ENCODE assay signal across 8 mouse cellular contexts in the genomic region with DNA sequence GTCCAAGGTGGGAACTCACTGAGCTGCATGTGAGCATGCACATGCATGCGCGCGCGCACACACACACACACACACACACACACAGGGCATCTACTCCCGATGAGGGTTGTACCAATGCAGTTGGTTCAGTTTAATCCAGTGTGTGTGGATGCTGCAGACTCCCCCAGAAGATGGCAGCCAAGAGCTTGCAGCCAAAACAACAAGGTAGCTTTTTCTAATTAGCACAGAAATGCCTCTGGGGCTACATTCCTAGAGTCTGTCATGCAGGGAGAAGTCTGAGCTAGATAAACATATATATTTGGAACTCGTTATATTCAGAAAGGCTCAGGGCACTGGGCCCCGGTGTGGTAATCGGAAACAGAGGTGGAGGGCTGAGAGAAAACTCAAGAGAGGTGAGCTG.
A peak's percentile ranks its signal among the peaks of the same experiment; 100 is the strongest.
DNase-seq lines count a peak whose midpoint lies in the region; ATAC-seq and TF ChIP-seq lines count a peak whose summit lies in the region.

No protein-coding gene starts in this region.

- no peak overlapping the region for H3K27ac ChIP-seq in forebrain, embryonic 12.5 days
- no peak overlapping the region for H3K27ac ChIP-seq in intestine, postnatal 0 days (ENCODE audit: low read depth, low read length)
- H3K27ac ChIP-seq in midbrain, embryonic 11.5 days (ENCODE audit: low read depth, low read length) = no peak overlapping the region
- H3K27ac ChIP-seq in stomach, postnatal 0 days (replicated peaks) = no peak overlapping the region

- H3K4me3 ChIP-seq in forebrain, embryonic 12.5 days (replicated peaks) = no peak overlapping the region
- no peak overlapping the region for H3K4me3 ChIP-seq in intestine, postnatal 0 days (ENCODE audit: low read depth, low read length)
- no peak overlapping the region for H3K4me3 ChIP-seq in midbrain, embryonic 11.5 days (ENCODE audit: low read depth, low read length)
- H3K4me3 ChIP-seq in stomach, postnatal 0 days (ENCODE audit: low read depth, low read length) = no peak overlapping the region

- intact Hi-C loops in left cerebral cortex, postnatal 10 days (cut with DNase I) = loop anchor here (10.0 kb wide), 2 partner anchors 176 to 306 kb away; no protein-coding TSS in a partner anchor

- no peaks in the 10 kb centered on the region for H3K9me3 ChIP-seq in forebrain, embryonic 12.5 days
- H3K9me3 ChIP-seq in intestine, postnatal 0 days (ENCODE audit: control insufficient read depth) = no peaks in the 10 kb centered on the region
- H3K9me3 ChIP-seq in midbrain, embryonic 11.5 days (ENCODE audit: control insufficient read depth, low read length) = no peaks in the 10 kb centered on the region
- H3K9me3 ChIP-seq in stomach, postnatal 0 days (ENCODE audit: control insufficient read depth, low read length) = no peaks in the 10 kb centered on the region

- no peak overlapping the region for H3K4me2 ChIP-seq in forebrain, embryonic 12.5 days
- no peak overlapping the region for H3K4me2 ChIP-seq in intestine, postnatal 0 days (replicated peaks; ENCODE audit: low read depth)
- H3K4me2 ChIP-seq in midbrain, embryonic 11.5 days = no peak overlapping the region
- no peak overlapping the region for H3K4me2 ChIP-seq in stomach, postnatal 0 days (replicated peaks; ENCODE audit: low read depth)

- TF ChIP-seq CTCF in intestine, postnatal 0 days (IDR thresholded peaks at IDR 0.05; ENCODE audit: low read depth) = peak; percentile 85
- TF ChIP-seq CTCF in stomach, postnatal 0 days (IDR thresholded peaks at IDR 0.05; ENCODE audit: low read depth) = peak; percentile 84

- DNase-seq in NIH3T3 (ENCODE audit: low read depth) = peak; percentile 67
- DNase-seq in left cerebral cortex, postnatal 10 days (ENCODE audit: extremely low spot score in 1 of 2, low spot score in 2 of 2) = peak; percentile 56 to 63
- no peak for DNase-seq in midbrain, embryonic 11.5 days (ENCODE audit: low spot score, missing footprints)
- DNase-seq in stomach, postnatal 0 days (ENCODE audit: low spot score) = peak; percentile 48

- H3K9ac ChIP-seq in forebrain, embryonic 12.5 days = no peak overlapping the region
- H3K9ac ChIP-seq in intestine, postnatal 0 days (ENCODE audit: low read depth, low read length) = no peak overlapping the region
- no peak overlapping the region for H3K9ac ChIP-seq in midbrain, embryonic 11.5 days (ENCODE audit: low read length)
- H3K9ac ChIP-seq in stomach, postnatal 0 days (ENCODE audit: low read length) = no peak overlapping the region

- TF ChIP-seq EP300 in stomach, postnatal 0 days (optimal IDR thresholded peaks at IDR 0.05) = no peak

- H3K4me1 ChIP-seq in forebrain, embryonic 12.5 days = peaks cover 20% of the 10 kb centered on the region
- H3K4me1 ChIP-seq in intestine, postnatal 0 days (replicated peaks; ENCODE audit: control insufficient read depth, insufficient read depth, low read length) = no peaks in the 10 kb centered on the region
- no peaks in the 10 kb centered on the region for H3K4me1 ChIP-seq in midbrain, embryonic 11.5 days (ENCODE audit: control insufficient read depth, insufficient read depth, low read length)
- H3K4me1 ChIP-seq in stomach, postnatal 0 days (replicated peaks; ENCODE audit: control insufficient read depth, insufficient read depth) = no peaks in the 10 kb centered on the region

- H3K36me3 ChIP-seq in forebrain, embryonic 12.5 days (replicated peaks) = no peaks in the 10 kb centered on the region
- no peaks in the 10 kb centered on the region for H3K36me3 ChIP-seq in intestine, postnatal 0 days (ENCODE audit: control insufficient read depth, insufficient read depth)
- H3K36me3 ChIP-seq in midbrain, embryonic 11.5 days (ENCODE audit: control insufficient read depth, insufficient read depth, low read length) = no peaks in the 10 kb centered on the region
- no peaks in the 10 kb centered on the region for H3K36me3 ChIP-seq in stomach, postnatal 0 days (ENCODE audit: control insufficient read depth, insufficient read depth, low read length)

- no peaks in the 10 kb centered on the region for H3K27me3 ChIP-seq in forebrain, embryonic 12.5 days
- no peaks in the 10 kb centered on the region for H3K27me3 ChIP-seq in intestine, postnatal 0 days (replicated peaks; ENCODE audit: control insufficient read depth, insufficient read depth, low read length)
- no peaks in the 10 kb centered on the region for H3K27me3 ChIP-seq in midbrain, embryonic 11.5 days (ENCODE audit: control insufficient read depth, insufficient read depth, low read length)
- H3K27me3 ChIP-seq in stomach, postnatal 0 days (ENCODE audit: control insufficient read depth, insufficient read depth, low read length) = no peaks in the 10 kb centered on the region

- WGBS in forebrain, embryonic 12.5 days = 59% methylated on average over 8 of the region's 8 CpGs
- 62% methylated on average over 8 of the region's 8 CpGs for WGBS in intestine, postnatal 0 days
- WGBS in midbrain, embryonic 11.5 days = 71% methylated on average over 8 of the region's 8 CpGs
- WGBS in stomach, postnatal 0 days = 60% methylated on average over 8 of the region's 8 CpGs

- peak; percentile 78 for ATAC-seq in cerebellum, adult (ENCODE audit: insufficient number of reproducible peaks, low FRiP score, low TSS enrichment)
- ATAC-seq in forebrain, embryonic 12.5 days (ENCODE audit: low FRiP score) = peak; percentile 70; the same call in 1 of the 2 replicates
- 0 out of 2 replicates have a peak, but pooled peaks have one; percentile 13 for ATAC-seq in intestine, postnatal 0 days
- ATAC-seq in midbrain, embryonic 11.5 days (ENCODE audit: low FRiP score) = peak; percentile 61
- no peak for ATAC-seq in stomach, postnatal 0 days (ENCODE audit: low FRiP score, low TSS enrichment)
- no peak for ATAC-seq in activated CD4-positive, CD25-positive, alpha-beta regulatory T cell, adult 4 months

Comparison
In these comparisons a context has a peak if more than half of its experiments do, and no peak if none do; other contexts are left out.
1. ATAC-seq: peak in cerebellum, adult (single experiment), forebrain, embryonic 12.5 days (single experiment), intestine, postnatal 0 days (single experiment) and midbrain, embryonic 11.5 days (single experiment); none in stomach, postnatal 0 days (single experiment) and activated CD4-positive, CD25-positive, alpha-beta regulatory T cell, adult 4 months (single experiment).